Mouse (Mus musculus) thymus, postnatal 14 days (tissue): ENCODE measurements around the gene Isy1.

ENCODE experiments used
- DNase-seq: peaks from one replicate; pipeline ENCODE4 v3.0.0; 2021

Gene Isy1

GRCm38 (mm10) chr6:87846813-87847212 lies 8.2 kb upstream of the Isy1 start:
- DNase-seq: no peak

- no peak for DNase-seq
Observed at GRCm38 (mm10) chr6:87845031-87845695, 6.6 kb upstream of the Isy1 start.

GRCm38 (mm10) chr6:87842254-87842653 lies 3.7 kb upstream of the Isy1 start:
- DNase-seq: peak; percentile 37

- no peak for DNase-seq
Observed at GRCm38 (mm10) chr6:87841635-87842034, 3.0 kb upstream of the Isy1 start.

- DNase-seq: no peak
Observed at GRCm38 (mm10) chr6:87839797-87840341, 1.3 kb upstream of the Isy1 start.

- DNase-seq: no peak
Observed at GRCm38 (mm10) chr6:87835695-87836094, 2.9 kb downstream of the Isy1 start, which contains the start of gene Gm45140. Gene Gm45140, minus strand, starts transcription at chr6:87835795.

- no peak for DNase-seq
Observed at GRCm38 (mm10) chr6:87820366-87820765, 18.2 kb downstream of the Isy1 start.

- DNase-seq: no peak
Observed at GRCm38 (mm10) chr6:87814486-87814885, 24.1 kb downstream of the Isy1 start.

GRCm38 (mm10) chr6:87812656-87813055 lies 25.9 kb downstream of the Isy1 start:
- DNase-seq: no peak

- peak; percentile 96 for DNase-seq
Observed at GRCm38 (mm10) chr6:87811675-87812338, 26.8 kb downstream of the Isy1 start, which contains the start of gene Rab43. Gene Rab43, minus strand, starts transcription at chr6:87812164.

GRCm38 (mm10) chr6:87810713-87811669 lies 27.6 kb downstream of the Isy1 start:
- DNase-seq: peak; percentile 63

- DNase-seq: no peak
Observed at GRCm38 (mm10) chr6:87810311-87810710, 28.3 kb downstream of the Isy1 start.

- no peak for DNase-seq
Observed at GRCm38 (mm10) chr6:87809651-87810161, 28.9 kb downstream of the Isy1 start.

- DNase-seq: no peak
Observed at GRCm38 (mm10) chr6:87809144-87809543, 29.5 kb downstream of the Isy1 start.

GRCm38 (mm10) chr6:87808521-87808920 lies 30.1 kb downstream of the Isy1 start:
- DNase-seq: no peak

GRCm38 (mm10) chr6:87807735-87808440 lies 30.7 kb downstream of the Isy1 start:
- DNase-seq: no peak

- no peak for DNase-seq
Observed at GRCm38 (mm10) chr6:87806857-87807256, 31.7 kb downstream of the Isy1 start.

- DNase-seq: no peak
Observed at GRCm38 (mm10) chr6:87806028-87806427, 32.6 kb downstream of the Isy1 start.

- DNase-seq: no peak
Observed at GRCm38 (mm10) chr6:87805448-87805847, 33.1 kb downstream of the Isy1 start.

- DNase-seq: no peak
Observed at GRCm38 (mm10) chr6:87804886-87805285, 33.7 kb downstream of the Isy1 start.

GRCm38 (mm10) chr6:87804036-87804435 lies 34.6 kb downstream of the Isy1 start:
- DNase-seq: no peak

GRCm38 (mm10) chr6:87802462-87802861 lies 36.1 kb downstream of the Isy1 start:
- DNase-seq: no peak
